Mouse (Mus musculus) stomach, postnatal 0 days (tissue): ENCODE results near the gene Tut1.

Experiments
- CTCF ChIP-seq: IDR thresholded peaks from 2 replicates; pipeline ENCODE4 v1.5.1; 2016; ENCODE audit warnings: antibody characterized with exemption, low read depth, mild to moderate bottlenecking, moderate library complexity
- EP300 ChIP-seq: optimal IDR thresholded peaks from 2 replicates; pipeline ENCODE3; 2016; ENCODE audit warnings: antibody characterized with exemption

GRCm38 (mm10) chr19:8920836-8921291, 32.8 kb upstream of the Tut1 start:
- no peak for TF ChIP-seq CTCF
- no peak for TF ChIP-seq EP300
